Mouse (Mus musculus): ENCODE data around the gene Adcy9. TPM values are rescaled to one million over a fixed set of nuclear protein-coding genes. Genes with fewer than 3 reads are reported as not detected.

Adcy9 gene
- polyA plus RNA-seq, 1 experiment from 2014 or later, result 2.5 TPM

GRCm38 (mm10) chr16:4401109-4401508, 19.2 kb downstream of the Adcy9 start:
- Histone ChIP-seq H3K36me3 (ENCODE audit: control insufficient read depth, insufficient read depth, low read length) (no peaks in the 10 kb centered on the region), H3K4me1 (ENCODE audit: control insufficient read depth, insufficient read depth, low read length) (no peaks in the 10 kb centered on the region), H3K4me2 (ENCODE audit: low read depth) (no peak overlapping the region), H3K27ac (ENCODE audit: low read depth, low read length) (no peak overlapping the region), H3K4me3 (ENCODE audit: low read depth, low read length) (no peak overlapping the region), H3K27me3 (ENCODE audit: control insufficient read depth, insufficient read depth, low read length) (no peaks in the 10 kb centered on the region), H3K9ac (ENCODE audit: low read length) (no peak overlapping the region), H3K9me3 (ENCODE audit: control insufficient read depth, low read length) (no peaks in the 10 kb centered on the region)
- ATAC-seq (ENCODE audit: insufficient read depth, low FRiP score, low TSS enrichment) (no peak), DNase-seq (ENCODE audit: low spot score) (no peak)
- WGBS, result 79% methylated on average over 1 of the region's 1 CpGs

- H3K4me3 ChIP-seq (ENCODE audit: low read depth, low read length), result no peak overlapping the region
- H3K4me1 ChIP-seq (ENCODE audit: control insufficient read depth, insufficient read depth, low read length), result no peaks in the 10 kb centered on the region
- 81% methylated on average over 5 of the region's 5 CpGs for WGBS
- H3K36me3 ChIP-seq (ENCODE audit: control insufficient read depth, insufficient read depth, low read length), result no peaks in the 10 kb centered on the region
- no peak for DNase-seq (ENCODE audit: low spot score)
- no peak overlapping the region for H3K27ac ChIP-seq (ENCODE audit: low read depth, low read length)
- no peak overlapping the region for H3K4me2 ChIP-seq (ENCODE audit: low read depth)
- H3K9ac ChIP-seq (ENCODE audit: low read length), result no peak overlapping the region
- H3K27me3 ChIP-seq (ENCODE audit: control insufficient read depth, insufficient read depth, low read length), result no peaks in the 10 kb centered on the region
- ATAC-seq (ENCODE audit: insufficient read depth, low FRiP score, low TSS enrichment), result no peak
- H3K9me3 ChIP-seq (ENCODE audit: control insufficient read depth, low read length), result no peaks in the 10 kb centered on the region
Observed at GRCm38 (mm10) chr16:4399471-4400223, 20.7 kb downstream of the Adcy9 start.

- Histone ChIP-seq H3K9ac (ENCODE audit: low read length) (no peak overlapping the region), H3K4me1 (ENCODE audit: control insufficient read depth, insufficient read depth, low read length) (no peaks in the 10 kb centered on the region), H3K36me3 (ENCODE audit: control insufficient read depth, insufficient read depth, low read length) (no peaks in the 10 kb centered on the region), H3K4me2 (ENCODE audit: low read depth) (no peak overlapping the region), H3K9me3 (ENCODE audit: control insufficient read depth, low read length) (no peaks in the 10 kb centered on the region), H3K27ac (ENCODE audit: low read depth, low read length) (no peak overlapping the region), H3K4me3 (ENCODE audit: low read depth, low read length) (no peak overlapping the region), H3K27me3 (ENCODE audit: control insufficient read depth, insufficient read depth, low read length) (no peaks in the 10 kb centered on the region)
- 94% methylated on average over 2 of the region's 2 CpGs for WGBS
- no peak for ATAC-seq (ENCODE audit: insufficient read depth, low FRiP score, low TSS enrichment)
- DNase-seq (ENCODE audit: low spot score), result no peak
Observed at GRCm38 (mm10) chr16:4398782-4399181, 21.5 kb downstream of the Adcy9 start.

- Histone ChIP-seq H3K9me3 (ENCODE audit: control insufficient read depth, low read length) (no peaks in the 10 kb centered on the region), H3K27me3 (ENCODE audit: control insufficient read depth, insufficient read depth, low read length) (no peaks in the 10 kb centered on the region), H3K36me3 (ENCODE audit: control insufficient read depth, insufficient read depth, low read length) (no peaks in the 10 kb centered on the region), H3K4me1 (ENCODE audit: control insufficient read depth, insufficient read depth, low read length) (no peaks in the 10 kb centered on the region), H3K4me3 (ENCODE audit: low read depth, low read length) (no peak overlapping the region), H3K27ac (ENCODE audit: low read depth, low read length) (no peak overlapping the region), H3K4me2 (ENCODE audit: low read depth) (no peak overlapping the region), H3K9ac (ENCODE audit: low read length) (no peak overlapping the region)
- DNase-seq (ENCODE audit: low spot score), result no peak
- no peak for ATAC-seq (ENCODE audit: insufficient read depth, low FRiP score, low TSS enrichment)
- 86% methylated on average over 7 of the region's 7 CpGs for WGBS
Observed at GRCm38 (mm10) chr16:4397636-4398035, 22.7 kb downstream of the Adcy9 start.

GRCm38 (mm10) chr16:4395687-4396341, 24.5 kb downstream of the Adcy9 start:
- Histone ChIP-seq H3K27me3 (ENCODE audit: control insufficient read depth, insufficient read depth, low read length) (no peaks in the 10 kb centered on the region), H3K4me3 (ENCODE audit: low read depth, low read length) (no peak overlapping the region), H3K9me3 (ENCODE audit: control insufficient read depth, low read length) (no peaks in the 10 kb centered on the region), H3K4me1 (ENCODE audit: control insufficient read depth, insufficient read depth, low read length) (no peaks in the 10 kb centered on the region), H3K4me2 (ENCODE audit: low read depth) (no peak overlapping the region), H3K36me3 (ENCODE audit: control insufficient read depth, insufficient read depth, low read length) (no peaks in the 10 kb centered on the region), H3K9ac (ENCODE audit: low read length) (no peak overlapping the region), H3K27ac (ENCODE audit: low read depth, low read length) (no peak overlapping the region)
- 81% methylated on average over 10 of the region's 10 CpGs for WGBS
- DNase-seq (ENCODE audit: low spot score) (no peak), ATAC-seq (ENCODE audit: insufficient read depth, low FRiP score, low TSS enrichment) (no peak)

- H3K4me1 ChIP-seq (ENCODE audit: control insufficient read depth, insufficient read depth, low read length), result no peaks in the 10 kb centered on the region
- DNase-seq (ENCODE audit: low spot score) (no peak), ATAC-seq (ENCODE audit: insufficient read depth, low FRiP score, low TSS enrichment) (no peak)
- no peaks in the 10 kb centered on the region for H3K36me3 ChIP-seq (ENCODE audit: control insufficient read depth, insufficient read depth, low read length)
- H3K27me3 ChIP-seq (ENCODE audit: control insufficient read depth, insufficient read depth, low read length), result no peaks in the 10 kb centered on the region
- 86% methylated on average over 4 of the region's 4 CpGs for WGBS
- no peak overlapping the region for H3K27ac ChIP-seq (ENCODE audit: low read depth, low read length)
- H3K9ac ChIP-seq (ENCODE audit: low read length), result no peak overlapping the region
- no peak overlapping the region for H3K4me3 ChIP-seq (ENCODE audit: low read depth, low read length)
- no peak overlapping the region for H3K4me2 ChIP-seq (ENCODE audit: low read depth)
- H3K9me3 ChIP-seq (ENCODE audit: control insufficient read depth, low read length), result no peaks in the 10 kb centered on the region
Observed at GRCm38 (mm10) chr16:4394991-4395590, 25.2 kb downstream of the Adcy9 start.

GRCm38 (mm10) chr16:4383473-4384038, 36.7 kb downstream of the Adcy9 start:
- 77% methylated on average over 4 of the region's 4 CpGs for WGBS

GRCm38 (mm10) chr16:4382406-4382805, 37.9 kb downstream of the Adcy9 start:
- Histone ChIP-seq H3K4me2 (ENCODE audit: low read depth) (no peak overlapping the region), H3K36me3 (ENCODE audit: control insufficient read depth, insufficient read depth, low read length) (no peaks in the 10 kb centered on the region), H3K27me3 (ENCODE audit: control insufficient read depth, insufficient read depth, low read length) (no peaks in the 10 kb centered on the region), H3K9ac (ENCODE audit: low read length) (no peak overlapping the region), H3K27ac (ENCODE audit: low read depth, low read length) (no peak overlapping the region), H3K4me1 (ENCODE audit: control insufficient read depth, insufficient read depth, low read length) (no peaks in the 10 kb centered on the region), H3K4me3 (ENCODE audit: low read depth, low read length) (no peak overlapping the region), H3K9me3 (ENCODE audit: control insufficient read depth, low read length) (no peaks in the 10 kb centered on the region)
- no peak for ATAC-seq (ENCODE audit: insufficient read depth, low FRiP score, low TSS enrichment)
- WGBS, result 95% methylated on average over 3 of the region's 3 CpGs
- DNase-seq (ENCODE audit: low spot score), result no peak

More at GRCm38 (mm10) chr16:4383473-4384038, 36.7 kb downstream of the Adcy9 start:
- no peaks in the 10 kb centered on the region for H3K36me3 ChIP-seq (ENCODE audit: control insufficient read depth, insufficient read depth, low read length)
- H3K27me3 ChIP-seq (ENCODE audit: control insufficient read depth, insufficient read depth, low read length), result no peaks in the 10 kb centered on the region
- no peak overlapping the region for H3K9ac ChIP-seq (ENCODE audit: low read length)
- H3K4me2 ChIP-seq (ENCODE audit: low read depth), result no peak overlapping the region
- DNase-seq (ENCODE audit: low spot score) (no peak), ATAC-seq (ENCODE audit: insufficient read depth, low FRiP score, low TSS enrichment) (no peak)
- no peak overlapping the region for H3K27ac ChIP-seq (ENCODE audit: low read depth, low read length)
- H3K4me1 ChIP-seq (ENCODE audit: control insufficient read depth, insufficient read depth, low read length), result no peaks in the 10 kb centered on the region
- no peaks in the 10 kb centered on the region for H3K9me3 ChIP-seq (ENCODE audit: control insufficient read depth, low read length)
- H3K4me3 ChIP-seq (ENCODE audit: low read depth, low read length), result no peak overlapping the region

Data from neural tube, embryonic 11.5 days (tissue).